Mouse (Mus musculus): Measurements from ENCODE around the gene Spaar.

DNA sequence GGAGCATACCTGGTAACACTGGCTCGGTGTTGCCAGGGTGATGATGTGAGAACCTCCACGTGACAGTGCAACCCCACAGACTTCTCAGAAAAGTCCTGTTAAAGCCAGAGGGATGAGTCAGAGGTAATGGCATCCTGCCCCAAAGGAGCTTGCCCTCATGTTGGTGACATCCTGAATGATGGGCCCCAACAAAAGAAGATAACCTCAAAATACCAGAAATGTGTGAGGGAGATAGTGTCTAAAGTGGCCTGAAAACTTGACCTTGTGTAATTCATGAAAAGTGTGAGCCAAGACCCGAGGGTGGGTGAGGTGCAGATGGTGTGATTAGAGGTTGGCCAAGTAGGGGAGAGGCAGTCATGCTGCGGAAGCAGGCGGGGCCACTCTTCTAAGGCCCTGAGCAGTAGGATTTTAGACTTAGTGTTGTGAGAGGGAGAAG is 36.0 kb upstream of the Spaar start:
- TF ChIP-seq POLR2A (IDR thresholded peaks at IDR 0.05; ENCODE audit: insufficient read depth, low read depth, low read length) (no peak), EP300 (IDR thresholded peaks at IDR 0.05; ENCODE audit: insufficient read depth, low read depth, low read length) (no peak), CTCF (IDR thresholded peaks at IDR 0.05) (no peak)
